Mouse (Mus musculus): Measurements from ENCODE around the gene Pclaf. TPM values are rescaled to one million over a fixed set of nuclear protein-coding genes. Genes with fewer than 3 reads are reported as not detected.
A peak's percentile ranks its signal among the peaks of the same experiment; 100 is the strongest.

The Pclaf gene
- total and polyA plus RNA-seq, 2 experiments = 0.09 to 0.28 TPM

DNA sequence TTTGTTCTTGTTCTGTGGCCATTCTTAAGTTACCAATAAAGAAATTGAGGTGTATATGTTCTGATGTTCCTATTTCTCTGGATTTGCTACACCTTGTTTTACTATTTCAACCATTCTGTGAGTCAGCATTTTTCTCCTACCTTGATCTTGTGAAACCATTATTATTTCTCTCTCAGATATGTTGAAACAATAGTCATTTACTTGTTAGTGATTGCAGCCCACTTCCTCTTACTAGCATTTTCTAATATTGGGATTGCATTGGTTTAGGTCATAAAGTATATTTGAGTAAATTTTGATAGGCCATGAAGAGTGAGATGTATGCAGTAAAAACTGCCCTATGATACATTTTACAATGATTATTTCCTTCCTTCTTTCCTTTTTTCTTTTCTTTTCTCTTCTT, 38.4 kb downstream of the Pclaf start:
- Histone ChIP-seq H3K4me1 (ENCODE audit: control insufficient read depth, insufficient read depth, low read length) (no peaks in the 10 kb centered on the region), H3K9ac (ENCODE audit: low read depth, low read length) (no peak overlapping the region), H3K4me3 (ENCODE audit: insufficient read depth, low read depth, low read length) (no peak overlapping the region), H3K79me2 (ENCODE audit: control insufficient read depth, insufficient read depth, low read length) (peaks cover 18% of the 10 kb centered on the region; the same call in 1 of the 2 replicates), H3K27ac (replicated peaks; ENCODE audit: insufficient read depth, low read depth, low read length) (no peak overlapping the region), H3K36me3 (ENCODE audit: control insufficient read depth, insufficient read depth, low read length) (no peaks in the 10 kb centered on the region), H3K27me3 (ENCODE audit: control insufficient read depth, insufficient read depth, low read length) (no peaks in the 10 kb centered on the region)
- TF ChIP-seq CTCF (IDR thresholded peaks at IDR 0.05; ENCODE audit: low read depth, low read length) (no peak), POLR2A (IDR thresholded peaks at IDR 0.05; ENCODE audit: extremely low read depth, insufficient read depth, low read length) (no peak)
- no peak for DNase-seq (ENCODE audit: extremely low read depth, low read depth, low spot score)

DNA sequence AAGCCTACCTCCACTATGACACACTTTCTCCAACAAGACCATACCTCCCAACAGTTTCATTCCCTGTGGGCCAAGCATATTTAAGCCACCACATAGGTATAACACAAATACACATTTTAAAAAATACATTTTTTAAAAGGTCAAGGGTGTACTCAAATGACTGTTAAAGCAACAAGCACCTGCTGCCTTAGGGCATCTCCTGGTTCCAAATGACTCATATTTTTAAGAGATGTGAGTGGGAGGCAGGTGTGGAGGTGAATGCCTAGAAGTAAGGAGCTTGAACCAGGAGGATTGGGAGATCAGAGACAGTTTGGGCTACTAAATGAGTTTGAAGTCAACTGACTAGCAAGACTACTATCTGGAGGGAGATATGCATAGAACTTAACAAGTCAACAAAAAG, 39.8 kb downstream of the Pclaf start:
- Histone ChIP-seq H3K27me3 (ENCODE audit: control insufficient read depth, insufficient read depth, low read length) (no peaks in the 10 kb centered on the region), H3K9ac (ENCODE audit: low read depth, low read length) (no peak overlapping the region), H3K79me2 (ENCODE audit: control insufficient read depth, insufficient read depth, low read length) (peaks cover 18% of the 10 kb centered on the region; the same call in 1 of the 2 replicates), H3K4me1 (ENCODE audit: control insufficient read depth, insufficient read depth, low read length) (no peaks in the 10 kb centered on the region), H3K36me3 (ENCODE audit: control insufficient read depth, insufficient read depth, low read length) (no peaks in the 10 kb centered on the region), H3K4me3 (ENCODE audit: insufficient read depth, low read depth, low read length) (no peak overlapping the region), H3K27ac (replicated peaks; ENCODE audit: insufficient read depth, low read depth, low read length) (no peak overlapping the region)
- DNase-seq (ENCODE audit: extremely low read depth, low read depth, low spot score) = no peak
- TF ChIP-seq POLR2A (IDR thresholded peaks at IDR 0.05; ENCODE audit: extremely low read depth, insufficient read depth, low read length) (no peak), CTCF (IDR thresholded peaks at IDR 0.05; ENCODE audit: low read depth, low read length) (no peak)

DNA sequence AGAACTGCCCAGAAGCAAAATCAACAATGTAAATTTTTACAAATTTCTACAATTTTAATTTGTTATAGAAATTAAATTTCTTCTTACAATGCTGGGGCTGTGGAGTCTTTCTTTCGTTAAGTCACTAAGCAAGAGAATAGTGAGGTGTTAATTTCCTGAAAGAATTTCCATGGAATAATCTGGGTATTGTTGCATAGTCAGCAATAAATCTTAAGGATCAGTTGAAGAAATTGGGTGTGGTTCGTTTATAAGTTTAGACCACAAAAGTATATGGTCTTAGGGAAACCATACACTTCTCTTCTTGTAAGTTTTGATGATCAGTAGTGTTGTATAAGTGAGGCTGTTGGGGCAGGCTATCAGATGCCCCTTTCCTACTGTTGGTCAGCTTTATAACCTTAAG, 47.5 kb downstream of the Pclaf start:
- TF ChIP-seq CTCF (IDR thresholded peaks at IDR 0.05; ENCODE audit: low read depth, low read length) (no peak), POLR2A (IDR thresholded peaks at IDR 0.05; ENCODE audit: extremely low read depth, insufficient read depth, low read length) (no peak)
- no peak overlapping the region for H3K27ac ChIP-seq (replicated peaks; ENCODE audit: insufficient read depth, low read depth, low read length)
- DNase-seq (ENCODE audit: extremely low read depth, low read depth, low spot score) = no peak
- H3K27me3 ChIP-seq (ENCODE audit: control insufficient read depth, insufficient read depth, low read length) = no peaks in the 10 kb centered on the region
- WGBS = 90% methylated on average over 2 of the region's 2 CpGs
- no peak overlapping the region for H3K9ac ChIP-seq (ENCODE audit: low read depth, low read length)
- no peak overlapping the region for H3K4me3 ChIP-seq (ENCODE audit: insufficient read depth, low read depth, low read length)
- peaks cover 7% of the 10 kb centered on the region; the same call in 1 of the 2 replicates for H3K79me2 ChIP-seq (ENCODE audit: control insufficient read depth, insufficient read depth, low read length)
- H3K36me3 ChIP-seq (ENCODE audit: control insufficient read depth, insufficient read depth, low read length) = peaks cover 2% of the 10 kb centered on the region; the same call in 1 of the 2 replicates
- H3K4me1 ChIP-seq (ENCODE audit: control insufficient read depth, insufficient read depth, low read length) = no peaks in the 10 kb centered on the region

DNA sequence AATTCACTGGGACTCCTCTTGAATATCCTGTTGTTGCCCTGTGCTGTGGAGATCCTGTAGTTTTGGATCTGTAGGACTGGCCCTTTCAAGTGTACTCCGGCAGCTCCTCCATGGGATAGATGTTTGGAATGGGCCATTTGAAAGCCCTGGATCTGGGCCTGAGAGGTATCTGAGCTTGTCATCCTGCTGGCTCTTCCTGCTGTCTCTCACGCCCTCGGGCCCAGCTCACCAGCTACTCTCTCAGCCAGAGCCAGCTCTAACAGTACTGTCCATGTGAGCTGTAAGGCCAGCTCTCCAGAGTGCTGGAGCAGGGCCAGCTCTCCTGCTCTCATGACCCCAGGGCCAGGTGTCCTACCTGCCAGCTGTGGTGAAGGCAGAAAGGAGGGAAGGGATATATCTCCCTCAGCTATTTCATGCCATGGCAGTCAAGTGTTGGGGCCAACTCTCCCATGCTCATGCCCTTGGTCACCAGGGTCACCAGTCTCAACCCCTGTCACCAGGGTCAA, 61.1 kb downstream of the Pclaf start:
- DNase-seq (ENCODE audit: extremely low read depth, low read depth, low spot score) = peak; percentile 73
- TF ChIP-seq POLR2A (IDR thresholded peaks at IDR 0.05; ENCODE audit: extremely low read depth, insufficient read depth, low read length) (no peak), CTCF (IDR thresholded peaks at IDR 0.05; ENCODE audit: low read depth, low read length) (no peak)
- no peaks in the 10 kb centered on the region for H3K4me1 ChIP-seq (ENCODE audit: control insufficient read depth, insufficient read depth, low read length)
- H3K4me3 ChIP-seq (ENCODE audit: insufficient read depth, low read depth, low read length) = no peak overlapping the region
- no peaks in the 10 kb centered on the region; the same call in 1 of the 2 replicates for H3K79me2 ChIP-seq (ENCODE audit: control insufficient read depth, insufficient read depth, low read length)
- no peak overlapping the region for H3K9ac ChIP-seq (ENCODE audit: low read depth, low read length)
- no peaks in the 10 kb centered on the region for H3K27me3 ChIP-seq (ENCODE audit: control insufficient read depth, insufficient read depth, low read length)
- no peaks in the 10 kb centered on the region for H3K36me3 ChIP-seq (ENCODE audit: control insufficient read depth, insufficient read depth, low read length)
- H3K27ac ChIP-seq (replicated peaks; ENCODE audit: insufficient read depth, low read depth, low read length) = no peak overlapping the region
- WGBS = 42% methylated on average over 3 of the region's 3 CpGs

Other genes starting within 250 kb of the Pclaf start
- 14.7 and 20.6 TPM in 2 replicates for gene Oaz2, start 222.2 kb upstream of the Pclaf start, total RNA-seq (2014; rRNA removed)
- 27.5 and 29.6 TPM in 2 replicates for gene Oaz2, start 222.2 kb upstream of the Pclaf start, polyA plus RNA-seq (2012; rRNA removed)
- gene Zfp609, start 62.7 kb upstream of the Pclaf start, total RNA-seq (2014; rRNA removed) = 2.8 and 4.4 TPM in 2 replicates
- gene Zfp609, start 62.7 kb upstream of the Pclaf start, polyA plus RNA-seq (2012; rRNA removed) = 4.4 TPM in 2 replicates
- 30.9 and 33.6 TPM in 2 replicates for gene Trip4, start 18.6 kb downstream of the Pclaf start, total RNA-seq (2014; rRNA removed)
- 6.4 and 7.2 TPM in 2 replicates for gene Trip4, start 18.6 kb downstream of the Pclaf start, polyA plus RNA-seq (2012; rRNA removed)
- 5.3 and 5.8 TPM in 2 replicates for gene Csnk1g1, start 18.7 kb downstream of the Pclaf start, total RNA-seq (2014; rRNA removed)
- 0.77 and 1.6 TPM in 2 replicates for gene Csnk1g1, start 18.7 kb downstream of the Pclaf start, polyA plus RNA-seq (2012; rRNA removed)
- 435 and 458 TPM in 2 replicates for gene Ppib, start 170.0 kb downstream of the Pclaf start, total RNA-seq (2014; rRNA removed)
- gene Ppib, start 170.0 kb downstream of the Pclaf start, polyA plus RNA-seq (2012; rRNA removed) = 240 and 247 TPM in 2 replicates
- 0.09 and 0.13 TPM in 2 replicates for gene Snx22, start 179.5 kb downstream of the Pclaf start, total RNA-seq (2014; rRNA removed)
- 0.47 and 0.53 TPM in 2 replicates for gene Snx22, start 179.5 kb downstream of the Pclaf start, polyA plus RNA-seq (2012; rRNA removed)
- 21.3 and 22.1 TPM in 2 replicates for gene Snx1, start 236.3 kb downstream of the Pclaf start, total RNA-seq (2014; rRNA removed)
- 10.8 and 11.9 TPM in 2 replicates for gene Snx1, start 236.3 kb downstream of the Pclaf start, polyA plus RNA-seq (2012; rRNA removed)
- 47.0 and 50.5 TPM in 2 replicates for gene Ciao2a, start 236.4 kb downstream of the Pclaf start, total RNA-seq (2014; rRNA removed)
- 13.6 and 16.4 TPM in 2 replicates for gene Ciao2a, start 236.4 kb downstream of the Pclaf start, polyA plus RNA-seq (2012; rRNA removed)